Mouse (Mus musculus) CD4-positive naive resting alpha-beta T cell, adult 76 days (primary cell): ENCODE results near the gene Cep72. TPM values are rescaled to one million over a fixed set of nuclear protein-coding genes. Genes with fewer than 3 reads are reported as not detected.

Experiments used
- total RNA-seq: library from RNA; stranded (reverse); gene quantifications from one replicate; pipeline ENCODE4 v1.2.4, GENCODE M21; 2023

Cep72 gene
- 8.6 TPM for total RNA-seq

GRCm38 (mm10) chr13:74061613-74062377 is at the start of gene Cep72:
Gene Cep72 (minus strand): TSS chr13:74062299.

GRCm38 (mm10) chr13:74008948-74009718 is 53.0 kb downstream of the Cep72 start, which contains the start of gene Tppp:
Gene Tppp (plus strand): TSS chr13:74009407.

Other genes with a start within 250 kb of the Cep72 start
- gene Nkd2, start 214.7 kb downstream of the Cep72 start, total RNA-seq: not detected
- 1.4 TPM for gene Trip13, start 124.5 kb downstream of the Cep72 start, total RNA-seq
- 102 TPM for gene Brd9, start 124.5 kb downstream of the Cep72 start, total RNA-seq
- gene Zdhhc11, start 98.4 kb downstream of the Cep72 start, total RNA-seq: not detected
- gene Tppp, start 52.9 kb downstream of the Cep72 start, total RNA-seq: 1.1 TPM
- not detected for gene Slc9a3, start 59.2 kb upstream of the Cep72 start, total RNA-seq
- 44.1 TPM for gene Exoc3, start 146.4 kb upstream of the Cep72 start, total RNA-seq
- gene Ahrr, start 230.0 kb upstream of the Cep72 start, total RNA-seq: 0.32 TPM